Mouse (Mus musculus): ENCODE data around the gene Lsm2.
"Not testable (repeated sequence)": the region's sequence is repeated elsewhere in the genome, so short reads cannot be mapped to it uniquely, and the experiment has no call there.

The Lsm2 gene

DNA sequence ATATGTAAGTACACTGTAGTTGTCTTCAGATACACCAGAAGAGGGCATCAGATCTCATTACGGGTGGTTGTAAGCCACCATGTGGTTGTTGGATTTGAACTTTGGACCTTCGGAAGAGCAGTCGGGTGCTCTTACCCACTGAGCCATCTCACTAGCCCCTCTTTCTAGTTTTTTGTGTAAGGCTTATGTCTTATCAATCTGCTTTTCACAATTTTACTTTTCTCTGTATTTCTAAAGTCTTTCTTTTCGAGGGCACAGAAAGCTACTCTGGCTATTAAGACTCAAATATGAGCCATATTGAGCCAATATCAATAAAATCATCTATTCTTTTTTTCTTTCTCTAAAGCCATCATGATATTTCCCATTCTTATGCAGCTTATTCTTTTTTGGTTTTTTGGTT lies 13.5 kb downstream of the Lsm2 start:
- not testable (repeated sequence) for DNase-seq

DNA sequence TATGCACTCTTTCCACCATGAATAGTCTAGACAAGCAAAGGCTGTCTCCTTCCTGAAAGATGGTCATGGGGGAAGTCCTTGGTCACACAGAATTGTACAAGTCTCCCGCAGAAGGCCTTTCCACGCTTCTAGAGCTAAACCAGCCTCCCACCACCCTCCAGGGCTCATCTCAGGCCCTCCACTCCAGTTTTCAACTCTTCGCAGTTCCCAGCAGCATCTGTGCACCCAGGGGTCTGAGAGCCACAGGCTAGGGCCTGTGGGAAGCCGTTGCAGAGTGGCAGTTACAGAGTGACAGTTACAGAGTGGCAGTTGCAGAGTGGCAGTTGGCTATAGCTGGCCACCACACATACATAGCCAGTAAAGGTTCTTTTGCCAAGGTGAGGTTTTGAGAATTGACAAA lies 14.3 kb downstream of the Lsm2 start:
- not testable (repeated sequence) for DNase-seq

DNA sequence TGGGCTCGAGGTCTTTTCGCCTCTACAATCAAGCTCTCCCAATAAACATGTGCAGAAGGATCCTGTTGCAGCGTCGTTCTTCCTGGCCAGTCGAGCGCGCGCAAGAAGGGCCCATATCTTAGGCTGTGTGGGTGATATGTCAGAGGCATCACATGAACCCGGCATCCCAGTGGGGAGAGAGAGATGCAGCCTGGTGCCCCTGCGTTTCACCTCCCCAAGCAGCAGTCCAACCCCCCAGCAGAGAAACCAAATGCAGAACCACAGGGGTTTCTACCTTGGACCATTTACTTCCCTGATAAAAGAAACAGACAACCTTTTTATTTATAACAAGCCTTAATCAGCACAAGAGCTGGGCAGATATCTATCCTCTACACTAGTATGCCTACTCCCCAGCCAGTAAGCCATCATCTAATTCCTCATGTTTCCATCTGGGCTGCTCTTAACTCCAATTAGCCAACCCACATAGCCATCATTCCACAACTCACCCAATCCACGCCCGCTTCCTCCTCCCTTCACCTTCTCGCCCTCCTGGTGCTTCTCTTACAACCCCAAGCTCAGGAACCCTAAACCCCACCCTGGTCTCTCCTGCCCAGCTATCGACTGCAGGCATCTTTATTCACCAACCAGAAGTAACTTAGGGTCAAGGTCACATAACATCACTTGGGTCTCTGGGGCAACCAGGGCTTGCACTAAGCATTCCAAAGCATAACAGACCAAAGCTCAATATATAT lies 14.9 kb downstream of the Lsm2 start:
- DNase-seq: no peak

DNA sequence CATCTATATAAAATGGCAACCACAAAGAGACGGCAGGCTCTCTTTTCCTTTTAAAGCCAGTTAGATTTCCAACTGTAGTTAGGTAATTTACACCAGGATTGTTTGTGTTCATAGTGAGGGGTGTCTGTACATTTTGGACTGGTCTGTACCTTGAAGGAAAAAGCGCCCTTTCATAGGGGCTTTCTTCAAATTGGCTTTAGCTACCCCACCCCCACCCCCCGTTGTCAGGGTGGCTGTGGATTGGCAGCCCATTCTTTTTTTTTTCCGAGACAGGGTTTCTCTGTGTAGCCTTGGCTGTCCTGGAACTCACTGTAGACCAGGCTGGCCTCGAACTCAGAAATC lies 15.5 kb downstream of the Lsm2 start:
- no peak for DNase-seq

DNA sequence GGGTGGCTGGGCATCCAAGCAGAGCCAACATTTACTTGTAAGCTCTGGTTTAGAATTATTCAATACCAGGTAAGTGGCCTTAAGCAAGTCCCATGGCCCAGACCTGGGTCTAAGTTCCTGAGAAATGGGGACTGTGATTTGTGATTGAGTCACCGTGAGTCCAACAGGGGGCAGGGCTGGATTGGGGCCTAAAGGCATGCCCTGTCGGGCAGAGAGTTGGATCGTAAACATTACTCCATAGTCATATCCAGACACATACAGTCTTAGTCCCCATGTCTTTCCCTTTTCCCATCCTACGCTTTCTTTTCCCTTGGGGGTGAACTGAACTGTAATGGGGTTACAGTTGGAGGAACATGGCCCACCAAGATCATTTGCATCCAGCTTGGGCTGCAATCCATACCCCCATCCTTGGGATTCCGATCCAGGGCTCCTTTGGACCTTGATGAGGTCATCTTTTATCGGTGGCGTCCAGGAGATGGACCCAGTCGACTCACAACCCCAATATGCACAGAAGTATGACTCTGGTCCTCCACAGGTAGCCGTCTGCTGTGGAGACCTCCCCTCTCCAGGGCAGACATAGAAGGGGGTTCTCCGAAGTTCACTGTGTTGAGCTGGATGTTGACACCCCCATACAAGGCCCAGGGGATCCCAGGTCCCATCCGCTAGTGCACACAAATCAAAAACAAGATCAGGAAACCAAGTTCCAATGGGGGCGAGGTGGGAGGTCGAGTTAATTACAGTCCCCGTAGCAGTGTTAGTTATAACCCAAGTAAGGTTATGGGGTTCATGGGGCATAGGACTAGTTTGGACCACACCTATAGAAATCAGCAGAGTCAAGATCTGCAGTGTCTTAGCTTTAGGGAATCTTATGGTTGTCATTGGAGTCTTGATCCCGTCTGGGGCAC lies 17.1 kb downstream of the Lsm2 start:
- no peak for DNase-seq

DNA sequence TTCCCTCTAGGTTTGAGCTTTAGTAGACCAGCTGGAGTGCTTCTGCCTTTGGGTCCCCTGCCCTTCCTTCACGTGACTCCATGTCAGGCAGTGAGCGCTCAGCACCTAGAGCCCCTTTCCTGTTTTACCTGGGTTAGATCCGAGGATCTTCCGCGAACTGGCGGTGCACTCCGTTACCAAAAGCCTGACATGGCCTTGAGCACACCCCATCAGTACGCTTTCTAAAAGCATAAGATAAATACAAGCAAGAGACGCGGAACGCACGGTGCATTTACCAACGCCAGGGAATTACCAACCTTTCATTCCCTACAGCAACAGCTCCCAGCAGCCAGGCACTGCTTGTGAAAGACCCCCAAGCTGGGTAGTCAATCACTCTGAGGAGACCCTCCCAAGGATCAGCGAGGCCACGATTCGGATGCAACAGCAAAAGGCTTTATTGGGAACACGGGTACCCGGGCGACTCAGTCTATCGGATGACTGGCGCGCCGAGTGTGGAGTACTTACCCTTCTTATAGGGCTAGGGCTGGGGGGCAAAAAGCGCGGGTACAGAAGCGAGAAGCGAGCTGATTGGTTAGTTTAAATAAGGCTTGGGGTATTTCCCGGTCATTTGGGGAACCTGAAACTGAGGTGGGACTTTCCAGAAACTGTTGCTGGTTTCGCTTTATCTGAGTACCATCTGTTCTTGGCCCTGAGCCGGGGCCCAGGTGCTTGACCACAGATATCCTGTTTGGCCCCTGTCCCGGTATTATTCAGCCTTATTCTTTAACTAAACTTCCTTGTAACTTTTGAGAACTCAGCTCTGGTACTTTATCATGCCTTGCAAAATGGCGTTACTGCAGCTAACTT lies 18.4 kb downstream of the Lsm2 start:
- DNase-seq: peak; percentile 41

DNA sequence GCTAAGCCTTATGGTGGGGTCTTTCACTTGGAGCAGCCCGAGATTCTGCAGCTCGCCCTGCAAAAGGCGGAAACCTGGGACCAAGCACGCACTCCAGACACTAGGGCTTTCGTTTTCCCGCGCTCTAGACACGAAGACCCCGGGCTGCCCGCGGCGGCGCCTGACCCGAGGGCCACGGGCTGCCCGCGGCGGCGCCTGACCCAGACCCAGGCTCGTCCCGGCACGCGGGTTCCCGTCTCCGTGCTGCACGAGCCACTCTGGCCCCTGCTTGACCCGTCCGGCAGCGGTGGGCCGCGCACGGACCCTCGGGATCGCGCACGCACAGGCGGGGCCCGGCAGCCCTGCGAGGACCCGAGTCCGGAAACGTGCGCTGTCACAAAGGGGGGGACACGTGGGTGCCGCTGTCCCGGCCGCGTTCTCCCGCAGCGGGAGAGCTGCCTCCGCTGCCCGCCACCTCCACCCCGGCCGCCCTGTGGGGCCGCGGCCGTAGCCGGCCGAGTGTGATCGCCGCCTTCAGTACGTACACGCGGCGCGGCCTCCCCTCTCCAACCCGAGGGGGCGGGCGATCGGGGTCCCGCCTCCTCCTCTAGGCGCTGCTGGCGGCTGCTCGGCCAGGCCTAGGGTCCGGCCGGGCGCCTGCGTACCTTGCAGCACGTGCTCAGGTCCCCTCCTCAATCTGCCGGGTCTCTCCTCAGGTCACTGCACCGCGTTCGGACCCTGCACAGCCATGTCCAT lies 19.2 kb downstream of the Lsm2 start, which contains the start of gene Vars:
Vars (plus strand) TSS at position 271 of the 735 bp plus-strand sequence.
- peak; percentile 86 for DNase-seq

DNA sequence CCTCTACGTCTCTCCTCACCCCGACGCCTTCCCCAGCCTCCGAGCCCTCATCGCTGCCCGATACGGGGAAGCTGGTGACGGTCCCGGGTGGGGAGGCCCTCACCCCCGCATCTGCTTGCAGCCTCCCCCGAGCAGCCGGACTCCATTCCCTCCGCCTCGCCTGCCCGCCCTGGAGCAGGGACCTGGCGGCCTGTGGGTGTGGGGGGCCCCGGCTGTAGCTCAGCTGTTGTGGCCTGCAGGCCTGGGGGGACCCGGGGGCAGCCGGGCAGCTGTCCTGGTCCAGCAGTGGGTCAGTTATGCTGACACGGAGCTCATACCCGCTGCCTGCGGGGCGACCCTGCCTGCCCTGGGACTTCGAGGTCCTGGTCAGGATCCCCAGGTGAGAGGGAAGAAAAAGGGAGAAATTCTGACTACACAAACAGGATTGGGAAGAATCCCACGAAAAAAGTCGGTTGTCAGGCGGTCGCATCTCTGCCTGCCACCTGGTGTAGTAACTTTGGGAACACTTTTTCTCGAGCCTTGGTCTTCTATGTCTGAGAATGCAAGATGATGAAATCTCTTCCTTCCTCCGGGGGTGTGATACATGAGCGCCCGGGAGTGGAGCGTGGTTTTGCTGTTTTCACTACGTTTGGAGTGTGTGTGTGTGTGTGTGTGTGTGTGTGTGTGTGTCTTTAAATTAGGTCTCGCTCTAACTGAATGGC lies 19.9 kb downstream of the Lsm2 start:
- peak; percentile 35 for DNase-seq

DNA sequence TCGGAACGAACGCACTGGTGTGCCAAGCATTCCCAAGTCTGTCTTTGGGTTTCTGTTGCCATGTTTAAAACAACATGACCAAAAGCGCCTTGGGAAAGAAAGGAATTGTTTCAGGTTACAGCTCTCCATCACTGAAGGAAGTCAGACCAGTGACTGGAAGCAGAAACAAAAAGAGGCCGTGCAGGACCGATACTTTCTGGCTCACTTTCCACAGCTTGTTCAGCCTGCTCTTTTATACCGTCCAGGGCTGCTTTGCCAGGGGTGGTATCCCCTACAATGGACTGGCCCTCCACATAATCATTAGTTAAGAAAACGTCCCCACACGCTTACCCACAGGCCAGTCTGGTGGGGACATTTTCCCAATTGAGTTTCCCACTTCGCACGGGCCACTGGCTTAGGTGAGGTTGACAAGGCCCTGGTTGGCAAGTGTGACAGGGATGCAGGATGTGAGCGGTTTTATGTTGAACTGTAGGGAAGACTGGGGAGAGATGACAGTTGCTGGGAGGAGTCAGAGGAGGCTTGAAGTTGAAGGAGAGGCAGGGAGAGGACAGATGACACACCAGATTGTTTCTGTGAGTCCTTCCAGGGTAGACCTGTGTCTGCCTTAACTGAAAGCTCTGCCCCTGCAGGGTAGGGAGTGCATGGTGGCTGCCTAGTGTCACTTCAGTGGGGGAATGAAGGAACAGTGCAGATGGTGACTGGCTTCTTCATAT lies 20.6 kb downstream of the Lsm2 start:
- peak; percentile 26 for DNase-seq

DNA sequence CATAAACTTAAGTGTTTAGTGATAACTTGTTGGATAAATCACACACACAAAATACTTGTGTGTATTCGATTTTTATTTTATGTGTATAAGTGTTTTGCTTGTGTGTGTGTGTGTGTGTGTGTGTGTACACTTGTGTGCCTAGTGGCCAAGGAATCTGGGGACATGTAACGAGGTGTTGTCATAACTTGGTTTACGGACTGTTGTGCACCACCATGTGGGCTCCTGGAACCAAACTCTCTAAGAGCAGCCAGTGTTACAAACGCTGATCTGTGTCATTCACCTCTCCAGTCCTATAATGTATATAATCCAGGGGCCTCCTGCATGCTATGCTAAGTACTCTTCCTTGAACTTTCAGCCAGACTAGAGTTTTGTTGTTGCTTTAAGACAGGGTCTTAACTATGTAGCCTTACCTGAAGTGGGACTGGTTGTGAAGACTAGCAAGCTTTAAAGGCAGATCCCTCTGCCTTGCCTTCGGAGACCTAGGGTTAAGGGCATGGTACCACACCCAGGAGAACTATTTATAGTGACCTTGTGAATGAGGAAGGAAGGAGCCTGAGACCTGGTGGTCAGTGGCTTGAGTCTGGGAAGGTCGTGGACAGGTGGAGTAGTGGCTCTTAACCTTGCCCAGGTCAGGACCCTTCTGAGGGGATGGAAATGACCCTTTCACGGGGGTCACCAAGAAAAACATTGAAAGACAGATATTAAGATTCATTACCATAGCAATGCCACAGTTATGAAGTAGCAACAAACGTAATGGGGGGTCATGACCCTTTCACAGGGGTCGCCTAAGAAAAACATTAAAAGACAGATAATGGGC lies 21.6 kb downstream of the Lsm2 start:
- no peak for DNase-seq

DNA sequence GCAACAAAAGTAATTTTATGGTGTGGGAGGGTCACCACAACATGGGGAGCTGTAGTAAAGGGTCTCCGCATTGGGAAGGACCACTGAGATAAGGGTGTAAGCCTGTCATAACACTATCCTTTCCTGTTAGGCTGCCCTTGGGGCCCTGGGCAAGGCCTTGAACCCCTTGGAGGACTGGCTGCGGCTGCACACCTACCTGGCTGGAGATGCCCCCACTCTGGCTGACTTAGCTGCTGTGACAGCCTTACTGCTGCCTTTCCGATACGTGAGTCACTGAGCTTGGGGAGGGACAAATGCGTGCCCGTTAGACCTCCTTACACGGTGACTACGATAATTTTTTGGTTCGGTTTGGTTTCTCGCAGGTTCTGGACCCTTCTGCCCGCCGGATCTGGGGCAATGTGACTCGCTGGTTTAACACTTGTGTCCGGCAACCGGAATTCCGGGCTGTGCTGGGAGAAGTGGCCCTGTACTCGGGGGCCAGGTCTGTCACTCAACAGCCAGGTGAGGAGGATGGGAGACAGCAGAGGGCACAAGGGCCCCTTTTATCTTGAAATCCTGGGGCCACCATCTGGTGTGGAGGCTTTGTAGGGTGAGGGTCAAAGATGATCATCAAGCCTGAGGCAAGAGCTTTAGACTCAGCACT lies 22.5 kb downstream of the Lsm2 start:
- DNase-seq: no peak

DNA sequence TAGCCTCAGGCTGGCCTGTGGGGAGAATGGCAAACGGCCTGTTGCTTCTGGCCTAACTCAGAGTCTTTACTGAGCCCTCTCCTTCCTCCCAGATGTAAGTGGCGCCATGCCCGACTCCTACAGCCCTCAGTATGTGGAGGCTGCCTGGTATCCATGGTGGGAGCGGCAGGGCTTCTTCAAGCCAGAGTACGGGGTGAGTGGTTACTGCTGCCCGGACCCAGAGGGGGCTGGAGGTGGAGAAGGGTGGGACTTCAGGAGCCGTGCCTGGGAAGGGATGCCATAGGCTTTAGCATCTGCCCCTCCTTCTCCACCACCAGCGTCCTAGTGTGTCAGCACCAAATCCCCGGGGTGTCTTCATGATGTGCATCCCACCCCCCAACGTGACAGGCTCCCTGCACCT lies 23.5 kb downstream of the Lsm2 start:
- no peak for DNase-seq

DNA sequence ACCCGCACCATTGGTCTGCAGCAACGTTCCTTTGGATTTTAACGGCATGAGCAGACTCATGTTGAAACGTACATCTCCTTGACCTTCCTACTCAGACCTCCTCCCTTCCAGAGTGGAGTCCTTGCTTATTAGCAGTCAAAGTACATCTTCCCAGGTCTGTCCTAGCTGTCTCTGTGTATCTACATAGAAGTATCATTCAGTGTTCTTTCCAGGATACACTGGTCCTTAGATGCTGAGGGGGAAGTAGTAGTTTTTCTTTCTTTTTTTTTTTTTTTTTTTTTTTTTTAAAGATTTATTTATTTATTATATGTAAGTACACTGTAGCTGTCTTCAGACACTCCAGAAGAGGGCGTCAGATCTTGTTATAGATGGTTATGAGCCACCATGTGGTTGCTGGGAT lies 24.2 kb downstream of the Lsm2 start:
- DNase-seq: not testable (repeated sequence)

DNA sequence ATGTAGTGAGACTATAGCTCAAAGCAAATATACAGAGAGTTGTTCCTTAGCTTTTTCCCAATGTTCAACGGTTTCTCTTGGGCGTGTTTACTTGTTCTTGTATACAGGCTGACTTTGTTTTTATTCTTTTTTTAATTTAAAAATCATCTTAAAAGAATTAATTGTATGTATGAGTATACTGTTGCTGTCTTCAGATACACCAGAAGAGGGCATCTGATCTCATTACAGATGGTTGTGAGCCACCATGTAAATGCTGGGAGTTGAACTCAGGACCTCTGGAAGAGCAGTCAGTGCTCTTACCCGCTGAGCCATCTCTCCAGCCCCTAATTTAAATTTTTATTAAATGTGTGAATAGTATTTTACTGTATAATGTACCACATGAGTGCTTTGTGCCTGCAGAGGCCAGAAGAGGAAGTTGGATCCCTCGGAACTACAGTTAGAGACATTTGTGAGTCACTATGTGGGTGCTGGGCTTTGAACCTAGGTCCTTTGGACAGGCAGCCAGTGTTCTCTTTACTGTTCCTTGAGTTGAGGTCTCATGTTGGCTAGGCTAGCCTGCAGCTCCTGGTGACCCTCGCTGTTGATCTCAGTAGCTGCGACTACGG lies 25.8 kb downstream of the Lsm2 start:
- DNase-seq: no peak

DNA sequence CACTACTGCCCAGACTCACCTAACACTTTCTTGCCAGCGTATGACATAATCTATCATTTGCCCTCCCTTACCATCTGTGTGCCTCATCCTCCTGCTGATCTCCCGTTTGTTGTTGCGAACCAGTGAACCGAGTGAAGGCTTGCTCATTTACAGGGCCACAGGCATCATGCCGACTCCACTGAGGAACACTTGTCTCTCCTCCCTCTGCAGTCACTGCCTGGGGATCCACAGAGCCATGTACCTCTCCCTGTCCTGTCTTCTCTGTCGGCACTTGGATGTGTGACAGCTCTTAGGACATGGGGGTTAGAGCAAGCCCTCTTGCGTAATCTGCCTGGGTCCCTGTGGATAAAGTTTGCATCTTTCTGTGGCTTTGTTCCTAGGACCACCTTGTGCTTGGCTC lies 27.9 kb downstream of the Lsm2 start:
- DNase-seq: no peak

DNA sequence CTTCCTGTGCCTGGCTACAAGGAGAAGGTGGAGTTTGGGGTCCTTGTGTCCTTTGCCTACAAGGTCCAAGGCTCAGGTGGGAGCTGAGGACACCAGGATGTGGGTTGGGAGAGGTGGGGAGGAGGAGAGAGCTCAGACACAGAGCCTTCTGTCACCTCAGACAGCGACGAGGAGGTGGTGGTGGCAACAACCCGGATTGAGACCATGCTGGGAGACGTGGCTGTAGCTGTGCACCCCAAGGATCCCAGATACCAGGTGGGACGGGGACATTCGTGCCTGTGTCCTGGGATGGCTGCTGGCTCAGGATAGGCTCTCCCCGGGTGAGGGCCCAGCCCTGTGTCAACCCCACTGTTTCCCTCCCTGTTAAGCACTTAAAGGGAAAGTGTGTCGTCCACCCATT lies 29.8 kb downstream of the Lsm2 start:
- no peak for DNase-seq

DNA sequence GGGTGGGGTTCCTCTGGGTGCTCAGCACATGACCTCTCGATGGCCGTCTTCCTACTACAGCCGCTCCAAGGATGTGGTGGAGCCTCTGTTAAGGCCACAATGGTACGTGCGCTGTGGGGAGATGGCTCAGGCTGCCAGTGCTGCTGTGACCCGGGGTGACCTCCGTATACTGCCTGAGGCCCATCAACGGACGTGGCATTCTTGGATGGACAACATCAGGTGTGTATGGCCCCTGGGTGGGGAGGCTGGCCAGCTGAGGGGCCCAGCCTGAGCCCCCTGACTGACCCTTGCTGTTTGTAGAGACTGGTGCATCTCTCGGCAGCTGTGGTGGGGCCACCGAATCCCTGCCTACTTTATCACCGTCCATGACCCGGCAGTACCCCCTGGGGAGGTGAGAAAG lies 30.8 kb downstream of the Lsm2 start:
- no peak for DNase-seq

DNA sequence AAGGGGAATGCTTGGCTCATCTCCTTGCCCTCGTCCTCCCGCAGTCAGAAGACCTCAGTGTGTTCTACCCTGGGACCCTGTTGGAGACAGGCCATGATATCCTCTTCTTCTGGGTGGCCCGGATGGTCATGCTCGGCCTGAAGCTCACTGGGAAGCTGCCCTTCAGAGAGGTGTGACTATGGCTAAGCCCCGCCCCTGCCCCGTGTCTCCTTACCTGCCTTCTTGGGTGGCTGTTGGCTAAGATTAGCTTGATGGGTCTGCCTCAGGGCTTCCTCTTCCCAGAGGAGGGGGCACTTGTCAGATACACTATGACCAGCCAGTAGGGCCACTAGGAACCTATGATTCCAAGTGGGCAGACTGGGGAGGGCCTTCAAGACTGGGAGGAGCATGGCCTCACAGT lies 31.6 kb downstream of the Lsm2 start:
- DNase-seq: no peak

DNA sequence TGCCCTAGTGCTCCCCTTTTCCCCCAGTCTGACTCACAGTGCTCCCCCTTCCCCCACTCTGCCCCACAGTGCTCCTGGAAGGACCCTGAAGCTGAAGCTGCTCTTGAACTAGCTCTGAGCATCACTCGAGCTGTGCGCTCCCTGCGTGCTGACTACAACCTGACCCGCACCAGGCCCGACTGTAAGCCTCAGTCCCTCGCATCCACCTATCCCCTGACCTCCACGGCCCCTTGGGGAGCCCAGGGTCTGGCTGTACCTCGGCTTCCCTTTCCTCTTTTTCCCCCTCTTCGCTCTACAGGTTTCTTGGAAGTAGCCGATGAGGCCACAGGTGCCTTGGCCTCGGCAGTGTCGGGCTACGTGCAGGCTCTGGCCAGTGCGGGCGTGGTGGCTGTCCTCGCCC lies 33.6 kb downstream of the Lsm2 start:
- DNase-seq: no peak

Measured in thymus, postnatal 25 days (tissue).